Mouse (Mus musculus): ENCODE results near the gene Ckmt2.

Gene Ckmt2

DNA sequence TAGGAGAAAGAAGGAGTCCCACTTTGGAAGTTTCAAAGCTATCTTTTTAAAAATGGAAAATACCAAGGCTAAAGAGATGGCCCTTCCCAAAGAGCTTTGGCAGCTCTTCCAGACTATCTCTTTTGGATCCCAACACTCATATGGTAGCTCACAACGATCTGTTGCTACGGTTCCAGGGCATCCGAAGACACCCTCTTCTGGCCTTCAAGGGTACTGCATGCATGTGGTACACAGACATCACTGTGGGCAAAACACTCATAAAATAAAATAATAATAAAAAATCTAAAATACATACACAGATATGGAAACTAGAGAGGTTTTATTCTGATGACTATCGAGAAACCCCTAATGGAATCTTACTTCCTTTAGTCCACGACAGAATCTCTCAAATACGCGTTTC, 17.9 kb downstream of the Ckmt2 start:
- DNase-seq, result no peak

DNA sequence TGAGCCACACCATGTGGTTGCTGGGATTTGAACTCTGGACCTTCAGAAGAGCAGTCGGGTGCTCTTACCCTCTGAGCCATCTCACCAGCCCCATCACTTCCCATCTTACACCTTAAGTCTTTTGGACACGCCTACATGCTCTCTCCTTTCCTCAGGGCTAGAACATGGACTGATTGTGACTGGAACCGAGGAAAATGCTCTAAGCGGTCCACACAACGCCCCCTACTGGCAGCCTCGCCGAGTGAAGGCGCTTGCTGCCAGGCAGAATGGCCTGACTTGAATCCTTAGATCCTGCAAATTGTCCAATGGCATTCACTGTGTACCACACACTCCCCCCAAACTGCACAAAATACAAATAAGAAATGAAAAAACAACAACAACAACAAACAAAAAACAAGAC, 19.3 kb downstream of the Ckmt2 start:
- DNase-seq, result no peak

DNA sequence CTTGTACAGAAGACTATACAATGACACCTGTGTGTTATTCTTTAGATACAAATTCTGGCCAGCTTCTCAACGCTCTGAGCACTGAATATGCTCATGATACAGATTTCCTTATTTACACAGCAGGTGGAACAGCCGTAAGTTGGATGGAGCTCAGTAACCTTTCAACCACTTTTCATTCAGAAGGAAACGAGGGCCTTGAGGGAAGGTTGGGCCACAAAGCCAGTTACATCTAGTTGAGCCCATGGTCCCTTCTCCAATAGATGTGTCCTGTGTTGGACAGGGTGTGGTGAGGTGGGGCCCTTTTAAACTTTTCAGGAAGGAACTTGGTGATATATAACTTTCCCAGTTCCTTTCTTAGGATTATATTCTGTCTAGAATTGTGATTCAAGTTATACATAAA, 22.3 kb downstream of the Ckmt2 start:
- no peak for DNase-seq

DNA sequence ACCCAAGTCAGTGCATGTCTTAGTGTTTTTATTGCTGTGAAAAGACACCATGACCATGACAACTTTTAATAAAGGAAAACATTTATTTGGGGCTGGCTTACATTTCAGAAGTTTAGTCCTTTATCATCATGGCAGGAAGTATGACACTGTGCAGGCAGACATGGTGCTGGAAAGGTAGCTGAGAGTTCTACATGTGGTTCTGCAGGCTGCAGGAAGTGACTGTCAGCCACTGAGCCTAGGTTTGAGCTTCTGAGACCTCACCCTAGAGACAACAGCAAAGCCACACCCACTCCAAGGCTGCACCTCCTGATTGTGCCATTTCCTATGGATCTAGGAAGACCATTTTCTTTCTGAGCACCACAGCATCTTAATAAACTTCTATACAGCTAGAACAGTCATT, 48.8 kb downstream of the Ckmt2 start:
- no peak for DNase-seq

DNA sequence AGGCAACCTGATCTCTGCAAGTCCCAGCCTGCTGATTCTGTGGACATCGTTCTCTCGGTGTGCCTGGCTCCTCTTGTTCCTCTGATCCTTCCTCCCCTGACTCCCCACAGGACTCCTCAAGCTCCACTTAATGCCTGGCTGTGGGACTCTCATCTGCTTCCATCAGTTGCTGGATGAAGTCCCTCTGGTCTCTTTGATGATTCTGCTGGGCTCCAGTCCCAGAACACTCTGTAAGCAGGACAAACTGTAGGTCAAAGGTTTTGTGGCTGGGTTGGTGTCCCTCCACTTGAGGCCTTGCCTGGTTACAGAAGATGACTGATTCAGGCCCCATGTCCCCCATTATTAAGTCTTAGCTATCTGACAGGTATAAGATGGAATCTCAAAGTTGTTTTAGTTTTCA, 50.6 kb downstream of the Ckmt2 start:
- peak; percentile 4 for DNase-seq

DNA sequence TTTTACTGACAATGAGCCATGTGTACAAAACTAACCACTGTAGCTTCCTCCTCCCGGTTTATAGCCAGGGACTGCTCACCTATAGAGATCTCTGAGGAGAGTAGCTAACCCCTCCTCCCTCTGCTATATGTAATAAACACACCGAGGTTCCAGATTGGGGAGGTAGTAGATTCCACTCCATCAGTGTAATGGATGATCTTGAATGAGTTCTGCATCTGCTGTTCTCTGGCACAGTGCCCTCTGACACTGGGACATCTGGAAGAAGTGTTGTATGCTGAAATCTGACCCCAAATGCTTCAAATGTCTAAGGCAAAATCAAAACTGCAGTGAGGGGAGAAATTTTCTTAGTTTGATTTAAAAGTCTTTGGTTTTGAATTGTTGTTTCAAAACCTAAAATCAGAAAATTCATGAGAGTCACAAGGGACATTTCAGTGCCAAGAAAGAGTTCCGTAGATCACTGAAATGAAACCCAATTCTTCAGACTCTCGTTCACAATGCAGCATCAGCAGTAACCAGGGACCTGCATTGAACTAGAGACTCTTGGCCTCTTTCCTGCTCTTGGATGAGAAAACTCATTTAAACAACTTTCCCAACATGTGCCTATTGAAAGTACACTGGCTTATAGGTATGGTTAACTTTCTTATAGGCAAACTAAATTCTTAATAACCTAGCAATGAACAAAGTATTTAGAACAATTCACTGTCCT, 51.7 kb downstream of the Ckmt2 start:
- peak; percentile 47 for DNase-seq

DNA sequence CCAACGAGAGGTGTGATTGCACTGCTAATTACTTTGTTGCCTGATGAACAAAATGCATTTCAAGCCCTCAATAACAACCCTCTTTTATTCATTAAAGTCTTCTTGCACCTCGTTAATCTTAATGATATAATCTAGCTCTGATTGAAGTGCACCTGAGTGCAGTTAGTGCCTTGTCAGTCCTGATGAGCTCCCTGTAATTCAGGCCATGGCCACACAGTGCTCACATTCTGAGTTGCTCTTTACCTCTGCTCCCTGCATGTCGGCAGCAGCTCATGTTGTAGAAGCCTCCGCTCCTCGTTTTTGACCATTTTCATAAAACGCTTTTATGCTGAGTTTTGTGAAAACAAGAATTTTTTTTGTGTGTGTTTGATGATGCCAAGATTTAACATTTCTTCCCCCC, 53.0 kb downstream of the Ckmt2 start:
- DNase-seq, result no peak

DNA sequence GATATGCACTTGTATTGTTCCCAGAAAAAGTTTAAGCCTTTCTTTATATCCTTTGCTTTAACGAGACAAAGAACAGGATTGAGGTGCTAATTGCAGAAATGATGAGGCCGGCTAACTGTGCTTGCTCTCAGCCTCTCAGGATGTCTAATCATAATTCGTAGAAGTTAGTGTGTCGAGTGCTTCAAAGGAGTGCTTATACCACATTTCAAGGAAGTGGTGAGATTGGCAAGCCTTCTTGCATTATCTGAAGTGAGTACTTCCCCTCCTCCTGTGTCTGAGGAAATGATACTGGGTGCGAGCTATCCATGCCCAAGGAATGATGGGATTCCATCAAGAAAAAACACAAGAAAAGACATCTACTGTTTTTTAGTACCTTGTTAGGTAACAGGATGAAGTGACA, 62.0 kb downstream of the Ckmt2 start:
- DNase-seq, result no peak

DNA sequence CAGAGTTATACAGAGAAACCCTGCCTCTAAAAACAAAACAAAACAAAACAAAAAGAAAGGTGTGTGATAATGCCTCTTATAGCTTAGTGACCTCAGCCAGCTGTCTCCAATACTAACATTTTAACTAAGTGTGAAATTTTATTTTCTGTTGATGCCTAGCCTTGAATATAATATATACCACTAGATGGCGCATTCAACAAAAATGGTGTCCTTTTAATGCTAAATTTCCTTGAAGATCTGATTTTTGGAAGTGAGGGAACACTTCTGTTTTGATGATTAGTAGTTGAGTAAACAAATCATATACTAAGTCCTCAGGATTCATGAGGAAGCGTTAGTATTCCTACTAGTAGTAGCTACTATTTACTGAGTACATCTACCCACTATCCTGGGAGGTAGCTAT, 67.2 kb downstream of the Ckmt2 start:
- peak; percentile 7 for DNase-seq

DNA sequence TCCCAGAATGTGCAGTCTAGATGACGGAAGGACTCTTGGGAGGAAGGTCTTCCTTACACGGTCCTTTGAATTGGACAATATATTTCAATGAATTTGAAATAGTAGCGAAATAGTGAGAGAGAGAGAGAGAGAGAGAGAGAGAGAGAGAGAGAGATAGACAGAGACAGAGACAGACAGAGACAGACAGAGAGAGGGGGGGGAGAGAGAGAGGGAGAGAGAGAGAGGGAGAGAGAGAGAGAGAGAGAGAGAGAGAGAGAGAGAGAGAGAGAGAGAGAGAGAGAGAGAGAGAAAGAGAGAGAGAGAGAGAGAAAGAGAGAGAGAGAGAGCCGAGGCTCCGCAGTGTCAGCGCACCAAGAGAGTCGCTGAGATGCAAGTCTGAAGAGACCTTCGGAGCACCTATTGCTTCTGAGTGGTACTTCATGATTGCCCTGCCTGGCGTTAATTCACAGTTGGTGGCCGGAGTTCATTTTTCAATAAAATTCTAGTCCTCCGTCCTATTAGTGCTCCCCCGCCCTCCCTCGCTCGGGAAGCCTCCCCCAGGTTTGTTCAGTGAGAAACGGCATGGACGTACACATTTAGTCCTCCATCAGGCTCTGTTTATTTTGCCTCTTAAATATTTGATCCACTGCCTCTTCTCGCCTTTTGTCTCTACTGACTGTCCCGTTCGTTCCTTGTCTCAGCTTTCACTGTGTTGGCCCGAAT, 68.7 kb downstream of the Ckmt2 start:
- no peak for DNase-seq

DNA sequence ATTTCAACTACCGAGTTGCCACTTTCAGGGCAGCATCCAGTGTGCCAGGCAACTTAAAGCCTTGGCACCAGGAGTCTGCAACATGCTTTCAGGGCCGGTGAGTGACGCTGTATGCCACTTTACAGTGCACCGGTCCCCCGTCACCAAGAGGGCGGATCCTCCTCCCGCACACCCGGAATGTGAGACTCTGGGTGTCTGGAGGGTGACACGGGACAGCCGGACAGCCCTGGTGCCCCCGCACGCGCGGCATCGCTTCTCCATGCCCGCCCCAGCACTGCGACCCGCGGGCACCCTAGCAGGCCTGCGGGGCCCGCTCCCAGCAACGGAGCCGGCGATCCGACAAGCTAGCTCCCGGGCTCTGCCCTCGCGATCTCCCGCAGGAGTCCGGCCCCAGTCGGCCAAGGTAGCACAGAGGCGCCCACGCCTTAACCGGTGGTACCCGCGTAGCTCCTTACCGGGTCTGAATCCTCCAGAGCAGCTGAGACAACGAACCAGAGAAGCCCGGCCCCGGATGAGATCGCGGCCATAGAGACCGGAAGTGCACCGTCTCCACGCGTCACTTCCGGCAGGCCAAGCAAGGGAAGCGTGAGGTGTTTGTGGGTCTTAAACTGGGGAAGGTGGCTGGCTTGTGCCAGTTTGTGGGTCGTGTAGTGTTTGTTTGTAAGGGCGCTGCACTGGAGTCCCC, 69.4 kb downstream of the Ckmt2 start, which contains the start of gene Zcchc9:
TSS of gene Zcchc9 (minus strand) at position 551 of the 685 bp plus-strand sequence.
- peak; percentile 93 for DNase-seq
